Mouse (Mus musculus): ENCODE data around the gene Wdr74.

The Wdr74 gene

DNA sequence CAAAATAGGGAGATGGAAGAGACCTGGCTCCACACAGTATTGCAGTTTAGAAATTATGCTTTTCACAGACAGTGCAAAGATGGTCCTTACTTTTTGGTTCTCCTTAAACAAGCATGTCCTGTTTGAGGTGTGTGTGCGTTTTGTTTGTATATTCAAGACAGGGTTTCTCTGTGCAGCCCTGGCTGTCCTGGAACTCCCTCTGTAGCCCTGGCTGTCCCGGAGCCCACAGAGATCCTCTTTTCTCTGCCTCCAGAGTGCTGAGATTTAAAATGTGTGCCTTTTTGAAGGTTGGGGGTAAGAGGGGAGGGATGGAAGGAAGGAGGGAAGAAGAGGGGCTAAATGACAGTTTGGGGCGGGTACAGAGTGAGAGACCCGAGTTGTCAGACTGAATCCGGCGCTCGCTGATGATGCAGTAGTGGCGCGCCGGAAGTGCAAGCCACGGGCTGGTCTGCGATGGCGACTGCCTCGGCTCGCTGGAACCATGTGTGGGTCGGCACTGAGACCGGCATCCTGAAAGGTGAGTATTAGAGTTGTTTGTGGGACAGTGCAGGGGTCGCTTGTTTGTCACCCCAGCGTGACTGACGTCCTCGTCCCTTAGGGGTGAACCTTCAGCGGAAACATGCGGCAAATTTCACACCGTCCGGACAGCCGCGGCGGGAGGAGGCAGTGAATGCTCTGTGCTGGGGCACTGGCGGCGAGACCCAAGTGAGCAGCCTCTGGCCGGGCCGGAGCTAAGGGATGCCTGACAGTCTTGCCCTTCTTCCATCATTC lies at the start of gene Wdr74:
TSS of gene Wdr74 (plus strand) at position 439 of the 771 bp plus-strand sequence.
- DNase-seq (ENCODE audit: low spot score in 2 of 2): peak; percentile 75 to 90

DNA sequence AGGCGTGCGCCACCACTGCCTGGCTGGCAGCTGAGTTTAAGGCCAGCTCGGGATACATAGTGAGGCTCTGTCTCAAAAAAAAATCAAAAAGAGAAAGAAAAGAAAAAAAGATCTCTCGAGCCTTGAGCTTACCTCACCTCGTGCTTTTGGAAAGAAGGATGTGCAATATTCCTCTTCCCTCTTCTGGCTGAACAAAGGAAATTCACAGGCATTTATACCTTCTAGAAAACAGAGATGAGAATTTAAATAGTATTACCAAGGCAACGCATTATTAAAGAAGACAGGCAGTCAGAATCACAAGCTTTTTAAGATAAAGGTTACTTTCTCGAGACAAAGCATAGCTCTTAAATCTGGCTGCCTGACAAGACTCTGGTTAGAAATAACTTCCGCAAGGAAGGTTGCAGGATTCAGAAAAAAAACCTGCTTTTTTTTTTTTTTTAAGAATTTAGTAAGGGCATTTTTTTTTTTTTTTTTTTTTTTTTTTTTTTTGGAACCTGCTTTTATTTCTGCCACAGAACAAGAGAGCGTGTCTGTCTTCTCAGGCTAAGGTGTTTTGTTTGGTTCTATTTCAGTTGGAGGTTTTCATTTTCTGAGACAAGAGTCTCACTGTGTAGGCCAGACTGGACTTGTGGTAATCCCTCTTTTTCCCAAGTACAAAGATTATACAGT lies 43.6 kb upstream of the Wdr74 start:
- DNase-seq (ENCODE audit: low spot score in 2 of 2): no peak

DNA sequence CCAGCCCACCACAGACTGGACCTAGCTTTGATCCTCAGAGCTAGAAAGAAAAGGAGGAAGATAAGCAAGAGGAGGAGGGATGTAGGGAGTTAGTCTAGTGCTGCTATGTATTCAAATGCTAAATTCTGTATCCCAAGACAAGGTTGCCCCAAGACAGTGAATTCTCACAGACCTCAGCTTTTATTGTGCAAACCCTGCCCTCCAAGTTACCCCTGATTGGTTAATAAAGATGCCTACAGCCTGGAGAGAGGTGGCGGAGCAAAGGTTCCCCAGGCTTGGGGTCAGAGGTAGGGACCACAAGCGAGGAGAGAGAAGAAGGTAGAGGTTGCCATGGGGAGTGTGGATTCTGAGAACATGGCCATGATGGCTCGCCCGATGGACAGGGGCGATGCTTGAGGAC lies 42.9 kb upstream of the Wdr74 start:
- DNase-seq (ENCODE audit: low spot score in 2 of 2): no peak

DNA sequence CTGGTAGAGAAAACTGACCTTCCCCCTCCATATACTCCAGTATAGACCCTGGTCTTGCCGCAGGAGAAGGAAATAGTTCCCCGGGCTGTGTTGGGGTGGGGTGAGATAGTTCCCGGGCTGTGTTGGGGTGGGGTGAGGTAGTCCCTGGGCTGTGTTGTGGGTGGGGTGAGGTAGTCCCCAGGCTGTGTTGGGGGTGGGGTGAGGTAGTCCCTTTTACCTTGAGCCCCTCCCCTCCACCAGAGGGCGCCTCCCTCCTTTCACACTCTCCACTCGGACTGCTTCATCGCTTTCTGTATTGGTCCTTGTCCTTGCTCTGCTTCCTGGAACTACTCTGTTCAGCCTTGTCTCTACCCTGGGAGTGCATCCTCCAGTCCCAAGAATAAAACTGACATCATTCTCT lies 40.3 kb upstream of the Wdr74 start:
- peak; percentile 47 to 55 for DNase-seq (ENCODE audit: low spot score in 2 of 2)

DNA sequence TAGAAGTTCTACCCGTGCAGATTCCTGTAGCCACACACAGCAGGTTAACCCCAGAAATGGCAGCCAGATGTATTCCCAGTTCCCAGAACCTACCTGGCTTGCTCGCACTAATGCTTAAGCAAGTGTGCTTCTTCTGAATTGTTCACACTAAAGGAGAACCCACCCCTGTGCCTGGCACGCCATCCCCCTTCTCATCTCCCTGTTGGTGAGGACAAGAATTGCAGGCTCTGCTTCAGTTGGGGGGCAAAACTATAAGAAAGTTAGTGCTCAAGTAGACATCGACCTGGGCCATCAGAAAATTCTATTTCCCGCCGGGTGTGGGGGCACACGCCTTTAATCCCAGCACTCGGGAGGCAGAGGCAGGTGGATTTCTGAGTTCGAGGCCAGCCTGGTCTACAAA lies 36.0 kb upstream of the Wdr74 start:
- no peak for DNase-seq (ENCODE audit: low spot score in 2 of 2)

DNA sequence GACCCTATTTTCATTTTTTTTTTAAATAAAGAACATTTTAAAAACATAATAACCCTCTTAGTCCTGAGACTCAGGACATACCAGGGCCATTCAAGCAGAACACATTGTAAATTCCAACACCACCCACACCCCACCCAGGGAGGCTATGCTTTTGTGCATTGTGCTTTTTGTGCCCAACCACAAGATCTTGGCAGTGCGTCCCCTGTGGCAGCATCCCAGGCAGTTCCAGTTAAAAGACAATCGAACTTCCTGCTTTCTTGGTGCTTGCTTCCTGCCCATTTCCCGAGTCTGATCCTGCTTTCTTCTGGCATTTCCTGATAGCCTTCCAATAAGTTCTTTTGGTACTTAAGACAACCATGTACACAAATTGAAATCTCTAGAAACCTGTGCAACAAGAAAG lies 33.2 kb upstream of the Wdr74 start:
- DNase-seq (ENCODE audit: low spot score in 2 of 2): no peak

DNA sequence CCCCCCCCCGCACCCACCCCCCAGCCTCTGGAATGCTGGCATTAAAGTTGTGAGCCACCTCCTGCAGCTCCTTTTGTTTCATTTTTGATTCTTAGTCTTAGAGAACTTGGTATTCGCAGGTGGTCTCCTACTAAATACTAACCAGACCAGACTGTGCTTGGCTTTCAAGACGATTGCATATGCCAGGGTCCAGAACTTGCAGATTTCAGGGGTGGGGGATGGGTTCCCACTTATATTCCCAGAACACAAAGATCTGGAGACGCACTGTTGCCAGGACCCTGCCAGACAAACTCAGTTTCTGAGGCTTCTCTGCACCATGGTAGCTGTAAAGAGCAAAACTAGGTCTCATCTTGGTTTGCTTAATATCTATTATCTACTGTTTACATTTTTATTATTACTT lies 32.1 kb upstream of the Wdr74 start:
- DNase-seq (ENCODE audit: low spot score in 2 of 2): no peak

DNA sequence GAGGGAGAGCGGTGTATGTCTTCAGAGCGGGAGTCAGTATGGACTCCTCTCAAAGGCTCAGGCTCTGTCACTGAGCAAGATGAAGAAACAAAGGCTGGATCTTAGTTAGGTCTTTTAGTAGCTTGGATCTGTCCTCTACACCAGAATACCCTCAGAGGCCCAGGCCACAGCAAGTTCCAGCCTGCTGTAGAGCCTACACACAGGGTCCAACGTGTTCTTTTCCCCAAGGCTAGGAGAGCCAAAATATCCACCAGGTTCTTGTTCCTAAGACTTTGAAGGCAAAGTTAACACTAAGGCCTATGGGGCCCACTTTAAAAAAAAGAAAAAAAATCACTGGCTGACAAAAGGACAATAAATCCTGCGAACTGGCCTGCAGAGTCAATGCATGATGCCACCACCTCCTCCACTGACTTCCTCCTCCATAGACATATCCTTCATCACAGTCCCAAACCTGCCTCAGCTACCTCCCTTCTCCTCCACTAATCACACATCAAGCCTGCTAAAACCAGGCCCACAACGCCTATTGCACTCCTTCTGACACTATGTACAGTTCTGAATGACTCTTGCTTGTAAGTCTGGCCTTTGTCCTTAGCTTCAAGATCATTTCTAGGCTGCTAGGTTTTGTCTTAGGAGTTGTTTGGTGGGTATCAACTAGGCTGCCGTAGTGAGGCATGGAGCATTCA lies 30.5 kb upstream of the Wdr74 start:
- no peak for DNase-seq (ENCODE audit: low spot score in 2 of 2)

DNA sequence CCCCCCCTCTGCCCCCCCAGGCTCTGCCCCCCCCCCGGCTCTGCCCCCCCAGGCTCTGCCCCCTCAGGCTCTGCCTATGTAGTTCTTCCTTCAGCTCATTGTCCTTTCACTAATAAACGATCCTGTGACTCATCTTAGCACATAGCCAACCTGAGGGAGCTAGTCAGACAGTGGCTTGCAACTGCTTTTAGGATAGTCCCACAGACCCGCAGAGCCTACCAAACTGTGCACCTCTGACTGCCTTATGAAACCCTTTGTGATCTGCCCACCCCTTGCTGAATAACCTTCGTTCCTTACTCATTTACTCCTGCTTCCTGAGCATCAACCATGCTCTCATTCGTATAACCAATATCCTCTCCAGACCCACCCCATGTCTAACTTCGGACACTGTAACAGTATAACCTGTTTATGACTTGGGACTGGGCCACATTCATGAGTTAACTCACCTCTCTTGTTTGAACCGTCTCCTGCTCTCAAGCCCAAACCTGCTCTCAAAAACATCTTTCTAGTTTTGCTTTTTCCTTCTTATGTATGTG lies 29.4 kb upstream of the Wdr74 start:
- DNase-seq (ENCODE audit: low spot score in 2 of 2): no peak

DNA sequence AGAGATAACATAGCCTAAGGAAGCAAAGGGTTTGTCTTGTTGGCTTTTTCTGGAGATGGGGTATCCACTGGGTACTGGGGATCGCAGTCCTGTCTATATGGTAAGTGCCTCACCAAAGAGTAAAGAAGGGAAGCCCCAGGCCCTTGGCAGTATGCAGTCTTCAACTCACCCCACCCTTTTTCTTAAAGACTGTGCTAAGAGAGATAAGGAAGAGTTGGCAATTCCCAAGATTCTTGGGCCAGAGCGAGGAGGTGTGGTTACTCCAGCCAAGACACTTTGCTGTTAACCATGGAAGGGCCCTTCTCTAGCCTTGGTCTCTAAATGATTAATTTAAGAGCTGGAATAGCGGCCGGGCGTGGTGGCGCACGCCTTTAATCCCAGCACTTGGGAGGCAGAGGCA lies 28.7 kb upstream of the Wdr74 start:
- DNase-seq (ENCODE audit: low spot score in 2 of 2): no peak

DNA sequence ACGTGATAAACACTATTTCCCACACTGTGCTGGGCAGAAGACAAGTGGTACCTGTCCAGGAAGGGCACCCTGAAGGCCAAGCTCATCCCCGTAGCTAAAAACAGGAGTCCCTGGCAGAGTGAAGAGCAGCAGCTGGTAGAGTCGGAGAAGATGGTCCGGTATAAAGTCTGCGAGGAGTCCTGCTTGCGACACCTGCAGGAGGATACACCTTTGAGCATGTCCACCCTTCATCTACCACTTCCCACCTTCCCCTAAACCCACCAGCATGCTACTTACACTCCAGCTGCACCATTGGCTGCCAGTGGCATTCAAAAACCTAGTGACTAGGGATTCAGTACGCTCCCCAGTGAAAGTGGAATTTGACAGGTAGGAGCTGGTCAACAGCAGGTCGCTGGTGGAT lies 26.7 kb upstream of the Wdr74 start:
- no peak for DNase-seq (ENCODE audit: low spot score in 2 of 2)

DNA sequence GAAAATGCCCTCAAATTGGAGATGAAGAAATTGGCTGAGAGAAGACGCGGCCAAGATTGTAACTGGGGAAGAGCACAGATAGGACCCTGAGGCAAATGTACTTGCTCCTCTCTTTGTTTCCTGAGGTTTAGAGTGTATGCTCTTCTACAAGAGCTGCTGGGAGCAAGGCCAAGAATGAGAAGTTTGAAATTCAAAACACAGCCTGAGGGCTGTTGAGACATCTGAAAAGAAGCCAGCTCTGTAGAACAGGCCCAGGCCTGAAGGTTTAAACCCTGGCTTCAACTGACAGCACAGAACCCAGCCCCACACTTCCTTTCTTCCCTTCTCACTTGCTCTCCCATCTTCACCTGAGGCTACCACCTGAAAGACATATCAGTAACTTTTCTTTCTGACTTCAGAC lies 25.6 kb upstream of the Wdr74 start:
- no peak for DNase-seq (ENCODE audit: low spot score in 2 of 2)

DNA sequence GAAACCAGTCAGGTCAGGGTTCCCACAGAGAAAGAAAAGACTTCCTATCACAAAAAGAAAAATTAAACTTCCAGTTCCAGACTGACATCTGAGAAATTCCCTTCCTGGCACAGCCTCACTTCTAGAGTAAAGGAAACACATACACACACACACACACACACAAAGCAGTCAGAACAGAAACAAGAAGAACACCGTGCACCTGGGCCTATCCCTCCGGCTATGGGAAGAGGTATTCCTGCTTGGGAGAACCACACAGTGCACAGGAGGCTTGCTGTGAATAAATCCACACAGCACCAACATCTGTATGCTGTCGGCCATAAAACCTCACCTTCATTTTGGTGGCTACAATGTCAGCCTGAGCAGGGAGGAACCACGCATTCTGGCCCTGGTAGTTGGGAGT lies 24.1 kb upstream of the Wdr74 start:
- DNase-seq (ENCODE audit: low spot score in 2 of 2): no peak

DNA sequence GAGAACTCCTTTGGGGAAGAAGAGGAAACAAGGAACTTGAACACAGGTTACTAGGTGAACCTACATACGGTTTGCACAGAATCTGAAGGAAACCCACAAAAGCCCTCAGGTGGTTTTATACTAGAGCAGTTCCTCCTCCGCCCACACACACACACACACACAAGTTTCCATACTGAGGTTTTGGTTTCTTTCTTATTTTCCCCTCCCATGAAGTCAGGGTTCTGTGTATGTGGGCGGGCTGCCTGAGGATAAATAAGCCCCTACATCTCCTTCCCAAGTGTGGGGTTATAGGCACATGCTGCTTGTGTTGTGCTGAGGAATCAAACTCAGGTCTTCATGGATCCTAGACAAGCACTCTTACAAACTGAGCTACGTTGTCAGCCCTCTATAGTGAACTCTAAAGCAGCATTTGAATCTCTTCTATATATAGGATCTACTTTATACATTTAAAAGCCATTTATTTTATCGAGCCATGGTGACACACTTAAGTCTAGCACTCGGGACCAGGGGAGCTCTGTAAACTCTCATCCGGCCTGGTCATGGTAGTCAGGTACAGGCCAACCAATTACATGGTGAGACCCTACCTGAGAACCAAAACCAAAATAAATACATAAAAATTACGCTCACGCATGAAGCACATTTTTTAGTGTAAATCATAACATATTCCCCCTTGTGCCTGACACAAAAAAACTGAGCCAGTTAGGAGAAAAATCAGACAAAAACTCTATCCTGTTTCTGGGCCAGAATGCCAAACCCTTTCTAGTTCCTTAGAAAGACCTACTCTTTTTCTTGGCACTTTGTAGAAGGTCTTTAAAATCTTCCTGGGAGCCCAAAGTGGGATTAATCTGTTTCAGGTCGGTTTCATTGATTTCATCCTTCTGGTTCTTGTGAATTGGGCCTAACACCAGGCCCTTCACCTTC lies 23.4 kb upstream of the Wdr74 start:
- no peak for DNase-seq (ENCODE audit: low spot score in 2 of 2)

DNA sequence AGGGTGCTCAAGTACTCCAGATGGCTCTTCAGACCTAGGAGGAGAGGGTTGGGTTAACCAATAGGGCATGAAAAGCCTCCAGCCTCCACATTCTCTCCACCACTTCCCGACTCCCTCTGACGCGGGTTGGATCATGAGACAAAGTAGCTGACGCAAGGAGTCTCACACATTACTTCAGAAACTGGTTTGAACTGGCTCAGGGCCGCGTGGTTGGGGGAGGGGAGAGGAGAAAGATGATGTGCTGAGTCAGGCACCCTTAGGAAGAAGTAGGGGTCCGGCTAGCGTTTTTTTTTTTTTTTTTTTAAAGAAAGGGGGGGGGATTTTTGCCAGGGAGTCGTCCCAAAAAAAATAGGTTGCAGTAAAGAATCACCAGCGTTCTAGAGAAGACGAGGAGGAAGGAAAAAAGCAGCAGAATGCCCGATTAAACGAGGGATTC lies 22.7 kb upstream of the Wdr74 start:
- peak; percentile 51 for DNase-seq (ENCODE audit: low spot score in 2 of 2)

DNA sequence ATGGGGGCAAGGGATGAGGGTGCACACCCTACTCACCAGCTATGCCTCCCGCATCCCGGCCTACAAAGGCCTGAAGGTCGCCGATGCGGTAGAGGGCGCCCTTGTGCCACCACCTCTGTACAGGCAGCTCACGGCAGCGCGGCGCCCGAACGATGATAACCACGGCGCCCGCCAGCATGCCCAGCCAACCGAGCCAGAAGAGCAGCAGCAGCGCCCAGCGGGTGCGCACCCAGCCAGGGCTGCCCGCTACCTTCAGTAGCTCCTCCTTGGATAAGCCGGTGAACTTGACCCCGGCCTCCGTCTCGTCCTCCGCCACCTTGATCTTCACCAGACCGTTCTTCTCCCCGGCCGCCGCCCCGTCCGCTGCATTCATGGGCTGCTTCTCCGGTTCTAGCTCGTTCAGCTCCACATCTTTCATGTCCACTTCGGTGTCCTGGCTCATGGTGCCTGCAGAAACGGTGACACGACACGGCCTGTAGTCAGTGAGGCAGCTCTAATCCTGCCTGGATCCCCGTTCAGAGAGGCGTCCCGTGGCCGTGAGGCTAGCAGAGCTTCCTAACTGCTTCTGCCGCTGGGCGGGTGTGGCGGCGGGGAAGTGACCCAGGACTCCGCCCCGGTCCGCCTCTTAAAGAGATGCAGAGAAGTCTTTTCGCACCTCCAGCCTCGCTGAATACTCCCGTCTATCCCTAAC lies 22.2 kb upstream of the Wdr74 start:
- peak; percentile 94 to 97 for DNase-seq (ENCODE audit: low spot score in 2 of 2)

DNA sequence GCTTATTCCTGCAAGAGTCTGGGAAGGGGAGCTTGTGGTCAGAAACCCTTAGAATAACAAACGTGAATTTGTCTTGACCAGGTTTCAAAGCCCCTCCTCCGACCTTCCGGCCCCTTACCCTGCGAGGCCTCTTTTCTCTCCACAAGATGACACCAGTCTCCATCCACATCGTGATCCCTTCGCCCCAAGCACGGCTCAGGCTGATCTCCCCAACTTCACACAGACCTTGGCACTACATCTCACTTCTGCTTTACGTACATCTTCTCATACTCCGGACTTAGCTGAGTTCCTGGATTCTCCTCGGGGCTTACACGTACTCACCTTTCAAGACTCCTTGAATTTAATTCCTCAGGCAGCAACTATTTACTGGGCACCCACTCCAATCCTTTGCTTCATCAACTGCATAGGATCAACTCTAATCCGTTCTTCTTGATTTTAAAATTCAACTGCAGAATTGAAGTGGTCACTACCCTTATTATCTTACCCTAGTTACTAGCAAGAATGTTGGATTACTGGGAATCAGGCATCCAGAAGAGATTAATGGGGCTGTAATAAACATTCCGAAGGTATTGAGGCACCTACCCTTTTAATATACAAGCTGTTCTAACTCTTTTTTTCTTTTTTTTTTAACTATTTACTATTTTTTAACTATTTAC lies 21.5 kb upstream of the Wdr74 start:
- no peak for DNase-seq (ENCODE audit: low spot score in 2 of 2)

DNA sequence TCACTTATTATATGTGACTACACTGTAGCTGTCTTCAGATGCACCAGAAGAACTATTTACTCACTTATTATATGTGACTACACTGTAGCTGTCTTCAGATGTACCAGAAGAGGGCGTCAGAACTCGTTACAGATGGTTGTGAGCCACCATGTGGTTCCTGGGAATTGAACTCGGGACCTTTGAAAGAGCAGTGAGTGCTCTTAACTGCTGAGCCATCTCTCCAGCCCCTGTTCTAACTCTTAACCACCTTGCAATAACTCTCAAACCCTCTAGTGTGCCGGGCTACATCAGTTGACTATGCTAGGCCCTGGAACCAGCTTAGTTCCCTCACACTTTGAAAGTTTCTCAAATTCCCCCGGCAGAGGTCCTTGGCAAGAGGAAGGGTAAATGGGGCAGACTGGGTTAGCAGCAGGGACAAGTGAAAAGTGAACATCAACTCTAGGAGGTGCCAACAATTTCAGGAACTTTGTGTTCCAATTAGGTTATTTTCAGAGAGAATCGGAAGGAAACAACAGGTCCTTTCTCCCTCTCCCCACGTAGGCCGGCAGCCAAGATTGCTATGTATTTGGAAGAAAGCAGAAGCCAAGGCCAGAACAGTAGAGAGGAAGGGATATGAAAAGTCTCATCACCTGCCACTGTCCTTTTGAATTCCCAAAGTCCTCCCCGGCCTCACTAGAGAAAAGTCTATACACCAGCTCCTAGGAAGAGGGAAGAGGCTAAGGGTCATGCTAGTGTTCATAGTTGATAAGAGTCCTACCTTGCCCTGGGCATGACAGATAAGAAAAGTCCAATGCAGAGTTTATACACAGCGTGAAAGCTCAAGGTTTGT lies 20.8 kb upstream of the Wdr74 start:
- DNase-seq (ENCODE audit: low spot score in 2 of 2): peak in 1 of 2 experiments; percentile 37

Measured in spleen, postnatal 14 days (tissue).